Mouse (Mus musculus) olfactory bulb, adult 2 months (tissue): ENCODE data around the gene Ptpdc1.

Experiments used
- CTCF ChIP-seq: fragments of 200-500 bp; IDR thresholded peaks from 2 replicates; pipeline ENCODE4 v1.5.1; 2012; ENCODE audit warnings: low read depth, mild to moderate bottlenecking, low read length, moderate library complexity; ENCODE audit not compliant: insufficient read depth
- POLR2A ChIP-seq: fragments of 200-500 bp; IDR thresholded peaks from 2 replicates; pipeline ENCODE4 v1.6.1; 2012; ENCODE audit warnings: mild to moderate bottlenecking, low read depth, low read length, moderate library complexity; ENCODE audit not compliant: insufficient read depth

- TF ChIP-seq POLR2A (no peak), CTCF (no peak)
Measured at GRCm38 (mm10) chr13:48594605-48595004, 30.9 kb downstream of the Ptpdc1 start.
